Mouse (Mus musculus): ENCODE measurements at regions not wholly inside any gene's neighbourhood (a gene's known extent, or its start where the extent isn't known, plus 50 kb on each side); places are given as distances from the start of the nearest gene placed in this dataset.

- ATAC-seq (replicated peaks; ENCODE audit: poor library complexity), result no peak
Observed at GRCm38 (mm10) chr9:113192773-113193172, 515.3 kb downstream of the Pdcd6ip start.

GRCm38 (mm10) chr9:113191163-113191562 lies 516.9 kb downstream of the Pdcd6ip start:
- no peak for ATAC-seq (replicated peaks; ENCODE audit: poor library complexity)

- ATAC-seq (replicated peaks; ENCODE audit: poor library complexity), result no peak
Observed at GRCm38 (mm10) chr9:113181182-113181581, 526.9 kb downstream of the Pdcd6ip start.

- no peak for ATAC-seq (replicated peaks; ENCODE audit: poor library complexity)
Observed at GRCm38 (mm10) chr9:113177918-113178235, 530.2 kb downstream of the Pdcd6ip start.

- no peak for ATAC-seq (replicated peaks; ENCODE audit: poor library complexity)
Observed at GRCm38 (mm10) chr9:113177181-113177917, 530.7 kb downstream of the Pdcd6ip start.

- no peak for ATAC-seq (replicated peaks; ENCODE audit: poor library complexity)
Observed at GRCm38 (mm10) chr9:113171767-113172405, 536.2 kb downstream of the Pdcd6ip start.

GRCm38 (mm10) chr9:113162897-113163874 lies 544.9 kb downstream of the Pdcd6ip start:
- ATAC-seq (replicated peaks; ENCODE audit: poor library complexity), result no peak

GRCm38 (mm10) chr9:113160011-113160410 lies 548.0 kb downstream of the Pdcd6ip start:
- no peak for ATAC-seq (replicated peaks; ENCODE audit: poor library complexity)

- no peak for ATAC-seq (replicated peaks; ENCODE audit: poor library complexity)
Observed at GRCm38 (mm10) chr9:113158080-113158479, 550.0 kb downstream of the Pdcd6ip start.

- no peak for ATAC-seq (replicated peaks; ENCODE audit: poor library complexity)
Observed at GRCm38 (mm10) chr9:113157474-113158076, 550.5 kb downstream of the Pdcd6ip start.

GRCm38 (mm10) chr9:113156707-113157106 lies 551.4 kb downstream of the Pdcd6ip start:
- ATAC-seq (replicated peaks; ENCODE audit: poor library complexity), result no peak

GRCm38 (mm10) chr9:113149084-113149483 lies 559.0 kb downstream of the Pdcd6ip start:
- ATAC-seq (replicated peaks; ENCODE audit: poor library complexity), result no peak

- no peak for ATAC-seq (replicated peaks; ENCODE audit: poor library complexity)
Observed at GRCm38 (mm10) chr9:113146571-113146970, 561.5 kb downstream of the Pdcd6ip start.

- ATAC-seq (replicated peaks; ENCODE audit: poor library complexity), result no peak
Observed at GRCm38 (mm10) chr9:113145036-113145435, 563.0 kb downstream of the Pdcd6ip start.

- ATAC-seq (replicated peaks; ENCODE audit: poor library complexity), result no peak
Observed at GRCm38 (mm10) chr9:113134611-113135010, 573.4 kb downstream of the Pdcd6ip start.

- no peak for ATAC-seq (replicated peaks; ENCODE audit: poor library complexity)
Observed at GRCm38 (mm10) chr9:113123004-113123692, 584.9 kb downstream of the Pdcd6ip start.

- no peak for ATAC-seq (replicated peaks; ENCODE audit: poor library complexity)
Observed at GRCm38 (mm10) chr9:113122253-113122749, 585.8 kb downstream of the Pdcd6ip start.

- no peak for ATAC-seq (replicated peaks; ENCODE audit: poor library complexity)
Observed at GRCm38 (mm10) chr9:113120385-113120784, 587.7 kb downstream of the Pdcd6ip start.

GRCm38 (mm10) chr9:113119721-113120120 lies 588.3 kb downstream of the Pdcd6ip start:
- no peak for ATAC-seq (replicated peaks; ENCODE audit: poor library complexity)

- no peak for ATAC-seq (replicated peaks; ENCODE audit: poor library complexity)
Observed at GRCm38 (mm10) chr9:113115576-113115975, 592.5 kb downstream of the Pdcd6ip start.

Measured in megakaryocyte progenitor cell, adult 5-6 weeks (primary cell).